20 mouse cellular contexts compared by ENCODE assay signal in genomic region chr19:49966284-49966841, GRCm38 (mm10).
DNase-seq lines count a peak whose midpoint lies in the region; ATAC-seq and TF ChIP-seq lines count a peak whose summit lies in the region.
"Had no signal": no experiment of that assay in that cellular context is flagged by ENCODE, and none has a peak within 500 bp of the region (broad histone marks: within the 10 kb centered on the region; RNA-seq: fewer than 3 reads in every experiment).

No protein-coding gene starts in this region.

- no peak overlapping the region for H3K4me3 ChIP-seq in hindbrain, postnatal 0 days (ENCODE audit: low read length)
- H3K4me3 ChIP-seq in hindbrain, embryonic 14.5 days (replicated peaks; ENCODE audit: low read length), result no peak overlapping the region
- H3K4me3 ChIP-seq: embryonic facial prominence, embryonic 15.5 days; kidney, embryonic 15.5 days; left cerebral cortex, adult 2 months; midbrain, embryonic 10.5 days had no signal

- no peaks in the 10 kb centered on the region for H3K27me3 ChIP-seq in hindbrain, postnatal 0 days (ENCODE audit: insufficient read depth, low read length)
- H3K27me3 ChIP-seq in hindbrain, embryonic 14.5 days (ENCODE audit: control insufficient read depth, insufficient read depth, low read length), result no peaks in the 10 kb centered on the region
- H3K27me3 ChIP-seq: embryonic facial prominence, embryonic 15.5 days; kidney, embryonic 15.5 days had no signal

- no peaks in the 10 kb centered on the region for H3K9me3 ChIP-seq in hindbrain, postnatal 0 days (ENCODE audit: low read length)
- H3K9me3 ChIP-seq in hindbrain, embryonic 14.5 days (ENCODE audit: control insufficient read depth, low read length), result no peaks in the 10 kb centered on the region
- H3K9me3 ChIP-seq: embryonic facial prominence, embryonic 15.5 days; kidney, embryonic 15.5 days; midbrain, embryonic 10.5 days had no signal

- no peaks in the 10 kb centered on the region for H3K36me3 ChIP-seq in hindbrain, postnatal 0 days (ENCODE audit: insufficient read depth, low read length)
- H3K36me3 ChIP-seq in hindbrain, embryonic 14.5 days (replicated peaks; ENCODE audit: control insufficient read depth, insufficient read depth), result no peaks in the 10 kb centered on the region
- H3K36me3 ChIP-seq: embryonic facial prominence, embryonic 15.5 days; kidney, embryonic 15.5 days; midbrain, embryonic 10.5 days had no signal

- DNase-seq in hindbrain, postnatal 0 days (ENCODE audit: low spot score), result peak; percentile 32
- DNase-seq in hindbrain, embryonic 14.5 days (ENCODE audit: low spot score), result no peak
- DNase-seq in Muller cell, postnatal 12 days (ENCODE audit: inconsistent ontology term), result peak; percentile 38
- peak; percentile 11 to 25 for DNase-seq in cerebellum, adult 18-20 months
- DNase-seq in retina, embryonic 14.5 days (ENCODE audit: low spot score), result peak; percentile 82
- no peak for DNase-seq in lung, postnatal 10 days
- DNase-seq in thymus, postnatal 0 days (ENCODE audit: low spot score), result no peak
- DNase-seq in kidney, adult 8-10 months, result no peak
- DNase-seq: adrenal gland, postnatal 36 days; gastrocnemius, postnatal 36 days; heart, postnatal 36 days; thymus, postnatal 25 days had no signal

- no peak overlapping the region for H3K27ac ChIP-seq in hindbrain, postnatal 0 days
- H3K27ac ChIP-seq in hindbrain, embryonic 14.5 days, result no peak overlapping the region
- H3K27ac ChIP-seq: embryonic facial prominence, embryonic 15.5 days; kidney, embryonic 15.5 days; left cerebral cortex, adult 2 months; midbrain, embryonic 10.5 days had no signal

- no peak for ATAC-seq in hindbrain, postnatal 0 days
- no peak for ATAC-seq in hindbrain, embryonic 14.5 days (ENCODE audit: low FRiP score)
- ATAC-seq: forebrain, embryonic 16.5 days; lung, postnatal 0 days had no signal

- no peaks in the 10 kb centered on the region for H3K4me1 ChIP-seq in hindbrain, postnatal 0 days (ENCODE audit: insufficient read depth, low read length)
- no peaks in the 10 kb centered on the region for H3K4me1 ChIP-seq in hindbrain, embryonic 14.5 days (replicated peaks; ENCODE audit: control insufficient read depth, insufficient read depth, low read length)
- H3K4me1 ChIP-seq: embryonic facial prominence, embryonic 15.5 days; kidney, embryonic 15.5 days; midbrain, embryonic 10.5 days had no signal

- WGBS in hindbrain, postnatal 0 days, result 77% methylated on average over 6 of the region's 6 CpGs
- WGBS in hindbrain, embryonic 14.5 days, result 83% methylated on average over 6 of the region's 6 CpGs

- no peak overlapping the region for H3K9ac ChIP-seq in hindbrain, postnatal 0 days (replicated peaks; ENCODE audit: low read length)
- no peak overlapping the region for H3K9ac ChIP-seq in hindbrain, embryonic 14.5 days
- H3K9ac ChIP-seq: embryonic facial prominence, embryonic 15.5 days; kidney, embryonic 15.5 days had no signal

- H3K4me2 ChIP-seq in hindbrain, postnatal 0 days (ENCODE audit: low read depth, low read length), result no peak overlapping the region
- H3K4me2 ChIP-seq in hindbrain, embryonic 14.5 days (replicated peaks), result no peak overlapping the region
- H3K4me2 ChIP-seq: embryonic facial prominence, embryonic 15.5 days; heart, embryonic 11.5 days; kidney, embryonic 15.5 days; liver, embryonic 11.5 days had no signal

- TF ChIP-seq CTCF in hindbrain, postnatal 0 days (IDR thresholded peaks at IDR 0.05; ENCODE audit: low read depth), result no peak

Comparison
In these comparisons a context has a peak if more than half of its experiments do, and no peak if none do; other contexts are left out.
1. DNase-seq: peak in hindbrain, postnatal 0 days (single experiment), Muller cell, postnatal 12 days (single experiment), cerebellum, adult 18-20 months (2 of 2) and retina, embryonic 14.5 days (single experiment); none in hindbrain, embryonic 14.5 days (single experiment), lung, postnatal 10 days (single experiment), thymus, postnatal 0 days (single experiment) and kidney, adult 8-10 months (0 of 2).